Comparison of ENCODE assay signal across 22 mouse cellular contexts in genomic region chr9:107300224-107300973, GRCm38 (mm10). TPM values are rescaled to one million over a fixed set of nuclear protein-coding genes. Genes with fewer than 3 reads are reported as not detected.
DNase-seq lines count a peak whose midpoint lies in the region; ATAC-seq and TF ChIP-seq lines count a peak whose summit lies in the region.
"Had no signal": no experiment of that assay in that cellular context is flagged by ENCODE, and none has a peak within 500 bp of the region (broad histone marks: within the 10 kb centered on the region; RNA-seq: fewer than 3 reads in every experiment).

No protein-coding gene starts in this region.

- no peak for TF ChIP-seq EP300 in lung, postnatal 0 days (IDR thresholded peaks at IDR 0.05)

- no peak for ATAC-seq in heart, embryonic 16.5 days (replicated peaks; ENCODE audit: extremely low read depth, insufficient read depth, low FRiP score)
- ATAC-seq in lung, postnatal 0 days: no peak
- ATAC-seq in midbrain, embryonic 15.5 days (replicated peaks): no peak
- ATAC-seq: forebrain, embryonic 15.5 days; intestine, postnatal 0 days had no signal

- no peak overlapping the region for H3K4me3 ChIP-seq in heart, embryonic 16.5 days (ENCODE audit: low read length)
- no peak overlapping the region for H3K4me3 ChIP-seq in lung, postnatal 0 days (ENCODE audit: low read depth, low read length)
- no peak overlapping the region for H3K4me3 ChIP-seq in midbrain, embryonic 15.5 days
- H3K4me3 ChIP-seq: embryonic facial prominence, embryonic 10.5 days; forebrain, embryonic 15.5 days; hindbrain, embryonic 15.5 days; kidney, embryonic 15.5 days; limb, embryonic 13.5 days; midbrain, embryonic 10.5 days had no signal

- H3K4me1 ChIP-seq in heart, embryonic 16.5 days (ENCODE audit: control insufficient read depth, insufficient read depth, low read length): peaks cover 39% of the 10 kb centered on the region
- peaks cover 27% of the 10 kb centered on the region for H3K4me1 ChIP-seq in lung, postnatal 0 days (ENCODE audit: insufficient read depth, low read depth, low read length)
- peaks cover 22% of the 10 kb centered on the region for H3K4me1 ChIP-seq in midbrain, embryonic 15.5 days

- DNase-seq in heart, postnatal 25 days (ENCODE audit: low spot score): no peak
- DNase-seq in lung, postnatal 0 days (ENCODE audit: low spot score): no peak
- DNase-seq in lung, postnatal 25 days (ENCODE audit: low spot score): no peak
- DNase-seq in induced T-regulatory cell, adult 2 months (ENCODE audit: low read depth): peak; percentile 71
- DNase-seq in left cerebral cortex, postnatal 10 days (ENCODE audit: extremely low spot score in 1 of 2, low spot score in 2 of 2): no peak
- DNase-seq: adrenal gland, postnatal 25 days; B cell, adult 2 months; cerebellum, adult 9-11 months; gastrocnemius, postnatal 10 days; kidney, postnatal 36 days; lung, embryonic 14.5 days; lung, postnatal 4 days; right cerebral cortex, adult 18-20 months had no signal

- H3K4me2 ChIP-seq in heart, embryonic 16.5 days (ENCODE audit: low read depth, low read length): peak overlapping the region; percentile 82
- peak overlapping the region; percentile 76 for H3K4me2 ChIP-seq in lung, postnatal 0 days (replicated peaks; ENCODE audit: low read depth, low read length)
- no peak overlapping the region for H3K4me2 ChIP-seq in midbrain, embryonic 15.5 days
- H3K4me2 ChIP-seq: forebrain, embryonic 15.5 days; hindbrain, embryonic 15.5 days; kidney, embryonic 15.5 days; limb, embryonic 13.5 days; lung, embryonic 14.5 days had no signal

- intact Hi-C loops in heart, postnatal 25 days (cut with DNase I): no loop called here
- intact Hi-C loops in left cerebral cortex, postnatal 10 days (cut with DNase I): no loop called here

- WGBS in heart, embryonic 16.5 days: 89% methylated on average over 30 of the region's 30 CpGs
- WGBS in lung, postnatal 0 days: 90% methylated on average over 30 of the region's 30 CpGs
- 94% methylated on average over 30 of the region's 30 CpGs for WGBS in midbrain, embryonic 15.5 days

- no peak overlapping the region for H3K9ac ChIP-seq in heart, embryonic 16.5 days (ENCODE audit: low read length)
- H3K9ac ChIP-seq in lung, postnatal 0 days (replicated peaks; ENCODE audit: low read depth): no peak overlapping the region
- H3K9ac ChIP-seq in midbrain, embryonic 15.5 days: no peak overlapping the region
- H3K9ac ChIP-seq: forebrain, embryonic 15.5 days; hindbrain, embryonic 15.5 days; kidney, embryonic 15.5 days; limb, embryonic 13.5 days; lung, embryonic 14.5 days had no signal

- no peaks in the 10 kb centered on the region for H3K27me3 ChIP-seq in heart, embryonic 16.5 days (ENCODE audit: control insufficient read depth, insufficient read depth, low read length)
- no peaks in the 10 kb centered on the region for H3K27me3 ChIP-seq in lung, postnatal 0 days (replicated peaks; ENCODE audit: insufficient read depth, low read length)
- H3K27me3 ChIP-seq in midbrain, embryonic 15.5 days (replicated peaks): no peaks in the 10 kb centered on the region
- H3K27me3 ChIP-seq: forebrain, embryonic 15.5 days; kidney, embryonic 15.5 days had no signal

- H3K36me3 ChIP-seq in heart, embryonic 16.5 days (ENCODE audit: control insufficient read depth, insufficient read depth): peaks cover 17% of the 10 kb centered on the region
- H3K36me3 ChIP-seq in lung, postnatal 0 days (ENCODE audit: insufficient read depth, low read length): peaks cover 19% of the 10 kb centered on the region
- no peaks in the 10 kb centered on the region for H3K36me3 ChIP-seq in midbrain, embryonic 15.5 days (replicated peaks)

- H3K27ac ChIP-seq in heart, embryonic 16.5 days (ENCODE audit: low read length): no peak overlapping the region
- H3K27ac ChIP-seq in lung, postnatal 0 days (ENCODE audit: low read length): peak overlapping the region; percentile 98; the same call in 1 of the 2 replicates
- H3K27ac ChIP-seq in midbrain, embryonic 15.5 days: no peak overlapping the region
- H3K27ac ChIP-seq: embryonic facial prominence, embryonic 10.5 days; forebrain, embryonic 15.5 days; hindbrain, embryonic 15.5 days; kidney, embryonic 15.5 days; limb, embryonic 13.5 days; midbrain, embryonic 10.5 days had no signal

- TF ChIP-seq CTCF in lung, postnatal 0 days (IDR thresholded peaks at IDR 0.05): no peak

- H3K9me3 ChIP-seq in heart, embryonic 16.5 days (replicated peaks; ENCODE audit: control insufficient read depth, low read length): no peaks in the 10 kb centered on the region
- no peaks in the 10 kb centered on the region for H3K9me3 ChIP-seq in lung, postnatal 0 days (ENCODE audit: low read length)
- no peaks in the 10 kb centered on the region for H3K9me3 ChIP-seq in midbrain, embryonic 15.5 days
- H3K9me3 ChIP-seq: embryonic facial prominence, embryonic 10.5 days; forebrain, embryonic 15.5 days; hindbrain, embryonic 15.5 days; kidney, embryonic 15.5 days; limb, embryonic 13.5 days; midbrain, embryonic 10.5 days had no signal

RNA-seq across cellular contexts. Expression of gene Cish, which starts 4.6 kb away (rescaled TPM):
- polyA plus RNA-seq in heart, embryonic 16.5 days (2015; fragmentation: Nextera tagmentation; extraction: Ambion mirVana): 43.4 and 44.4 TPM in 2 replicates
- 100 to 1,000 TPM; 122 to 198 TPM for total RNA-seq in heart, postnatal 25 days (2021)
- 49.2 and 52.3 TPM in 2 replicates for polyA plus RNA-seq in lung, postnatal 0 days (2015; fragmentation: Nextera tagmentation; extraction: Ambion mirVana)
- polyA plus RNA-seq in midbrain, embryonic 15.5 days (2015; fragmentation: Nextera tagmentation; extraction: Ambion mirVana): 7.2 and 7.4 TPM in 2 replicates
- total RNA-seq in left cerebral cortex, postnatal 10 days (2021): 10 to 100 TPM in 1 of 2 experiments, 1 to 10 TPM in 1; 9.4 to 11.8 TPM

RNA-seq across cellular contexts. Expression of gene Mapkapk3, which starts 10.7 kb away (rescaled TPM):
- polyA plus RNA-seq in heart, embryonic 16.5 days (2015; fragmentation: Nextera tagmentation; extraction: Ambion mirVana): 11.4 and 13.1 TPM in 2 replicates
- total RNA-seq in heart, postnatal 25 days (2021): 10 to 100 TPM; 28.3 to 30.9 TPM
- 22.9 and 24.6 TPM in 2 replicates for polyA plus RNA-seq in lung, postnatal 0 days (2015; fragmentation: Nextera tagmentation; extraction: Ambion mirVana)
- 2.2 TPM in 2 replicates for polyA plus RNA-seq in midbrain, embryonic 15.5 days (2015; fragmentation: Nextera tagmentation; extraction: Ambion mirVana)
- 1 to 10 TPM; 1.9 to 2.7 TPM for total RNA-seq in left cerebral cortex, postnatal 10 days (2021)

RNA-seq across cellular contexts. Expression of gene Hemk1, which starts 37.8 kb away (rescaled TPM):
- polyA plus RNA-seq in heart, embryonic 16.5 days (2015; fragmentation: Nextera tagmentation; extraction: Ambion mirVana): 10.2 and 14.4 TPM in 2 replicates
- total RNA-seq in heart, postnatal 25 days (2021): 10 to 100 TPM; 23.0 to 26.9 TPM
- polyA plus RNA-seq in lung, postnatal 0 days (2015; fragmentation: Nextera tagmentation; extraction: Ambion mirVana): 5.9 and 8.3 TPM in 2 replicates
- polyA plus RNA-seq in midbrain, embryonic 15.5 days (2015; fragmentation: Nextera tagmentation; extraction: Ambion mirVana): 20.1 and 21.1 TPM in 2 replicates
- total RNA-seq in left cerebral cortex, postnatal 10 days (2021): 10 to 100 TPM; 14.3 to 16.6 TPM

RNA-seq across cellular contexts. Expression of gene 6430571L13Rik, which starts 40.0 kb away (rescaled TPM):
- polyA plus RNA-seq in heart, embryonic 16.5 days (2015; fragmentation: Nextera tagmentation; extraction: Ambion mirVana): 1.2 and 1.5 TPM in 2 replicates
- total RNA-seq in heart, postnatal 25 days (2021): 1 to 10 TPM; 4.8 to 5.9 TPM
- 0.23 and 0.36 TPM in 2 replicates for polyA plus RNA-seq in lung, postnatal 0 days (2015; fragmentation: Nextera tagmentation; extraction: Ambion mirVana)
- 9.7 TPM in 2 replicates for polyA plus RNA-seq in midbrain, embryonic 15.5 days (2015; fragmentation: Nextera tagmentation; extraction: Ambion mirVana)
- total RNA-seq in left cerebral cortex, postnatal 10 days (2021): 1 to 10 TPM; 4.0 TPM
